Comparison of ENCODE assay signal across 9 mouse cellular contexts in the genomic region with DNA sequence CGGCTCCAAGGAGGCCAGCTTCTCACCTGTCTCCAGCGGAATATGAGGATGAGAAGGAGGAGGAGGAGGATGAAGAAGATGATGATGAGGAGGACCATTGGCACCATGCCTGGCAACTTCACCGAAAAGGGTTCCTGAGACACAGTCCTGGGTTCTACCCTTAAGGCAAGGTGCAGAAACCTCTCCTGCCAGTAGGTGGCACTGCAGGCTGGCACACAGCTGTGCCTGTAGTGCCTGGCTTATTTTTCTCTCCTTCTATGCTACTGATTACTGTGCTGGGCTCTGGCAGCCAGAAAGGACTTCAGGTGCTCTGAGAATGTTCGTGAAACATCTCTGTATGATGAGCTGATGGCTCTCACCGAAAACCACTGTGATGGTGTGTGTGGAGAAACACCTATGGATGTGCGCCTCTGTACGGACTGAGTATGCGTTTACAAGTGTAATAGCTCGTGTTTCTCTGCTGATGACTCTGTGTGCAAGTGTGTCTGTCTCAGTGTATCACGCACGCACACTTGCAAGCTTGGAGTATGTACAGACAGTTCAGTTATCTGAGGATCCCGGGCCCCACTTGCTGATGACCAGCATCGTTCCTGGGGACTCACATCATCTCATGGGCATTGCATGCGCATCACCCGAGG. TPM values are rescaled to one million over a fixed set of nuclear protein-coding genes. Genes with fewer than 3 reads are reported as not detected.
DNase-seq lines count a peak whose midpoint lies in the region; ATAC-seq and TF ChIP-seq lines count a peak whose summit lies in the region.
"Had no signal": no experiment of that assay in that cellular context is flagged by ENCODE, and none has a peak within 500 bp of the region (broad histone marks: within the 10 kb centered on the region; RNA-seq: fewer than 3 reads in every experiment).

No protein-coding gene starts in this region.

- TF ChIP-seq CTCF in G1E (IDR thresholded peaks at IDR 0.05; ENCODE audit: low read depth, low read length) = peak; percentile 95

- H3K27me3 ChIP-seq in G1E (ENCODE audit: insufficient read depth, low read length) = peaks cover 8% of the 10 kb centered on the region; the same call in 1 of the 2 replicates
- peaks cover 6% of the 10 kb centered on the region; the same call in 1 of the 2 replicates for H3K27me3 ChIP-seq in forebrain, embryonic 12.5 days
- no peaks in the 10 kb centered on the region; the same call in 1 of the 2 replicates for H3K27me3 ChIP-seq in lung, embryonic 15.5 days

- peak; percentile 35 for DNase-seq in G1E (ENCODE audit: low spot score)
- peak; percentile 34 for DNase-seq in c-Kit-positive CD71-positive TER-119-negative erythroid progenitor cells, embryonic 14.5 days (ENCODE audit: low read depth)
- DNase-seq in layer of hippocampus, adult 9-11 months = peak; percentile 59
- DNase-seq in retina, postnatal 7 days (ENCODE audit: low read depth, low spot score) = peak; percentile 61
- DNase-seq in thymus, postnatal 4 days = peak; percentile 86

- no peaks in the 10 kb centered on the region for H3K9me3 ChIP-seq in G1E (replicated peaks)
- H3K9me3 ChIP-seq in forebrain, embryonic 12.5 days = no peaks in the 10 kb centered on the region
- no peaks in the 10 kb centered on the region for H3K9me3 ChIP-seq in lung, embryonic 15.5 days
- H3K9me3 ChIP-seq: heart, embryonic 13.5 days had no signal

- 77% methylated on average over 15 of the region's 15 CpGs for WGBS in forebrain, embryonic 12.5 days
- 64% methylated on average over 15 of the region's 15 CpGs for WGBS in lung, embryonic 15.5 days

- no peak overlapping the region for H3K9ac ChIP-seq in forebrain, embryonic 12.5 days
- H3K9ac ChIP-seq in lung, embryonic 15.5 days = no peak overlapping the region
- H3K9ac ChIP-seq: heart, embryonic 13.5 days had no signal

- H3K4me3 ChIP-seq in G1E (ENCODE audit: low read depth, low read length) = no peak overlapping the region
- no peak overlapping the region for H3K4me3 ChIP-seq in forebrain, embryonic 12.5 days (replicated peaks)
- H3K4me3 ChIP-seq in lung, embryonic 15.5 days = no peak overlapping the region
- H3K4me3 ChIP-seq: heart, embryonic 13.5 days had no signal

- no peak overlapping the region for H3K27ac ChIP-seq in forebrain, embryonic 12.5 days
- H3K27ac ChIP-seq in lung, embryonic 15.5 days = no peak overlapping the region
- H3K27ac ChIP-seq: heart, embryonic 13.5 days had no signal

- no peaks in the 10 kb centered on the region for H3K36me3 ChIP-seq in G1E (replicated peaks)
- H3K36me3 ChIP-seq in forebrain, embryonic 12.5 days (replicated peaks) = no peaks in the 10 kb centered on the region
- H3K36me3 ChIP-seq in lung, embryonic 15.5 days = no peaks in the 10 kb centered on the region
- H3K36me3 ChIP-seq: heart, embryonic 13.5 days had no signal

- H3K4me2 ChIP-seq in forebrain, embryonic 12.5 days = no peak overlapping the region
- H3K4me2 ChIP-seq in lung, embryonic 15.5 days = no peak overlapping the region
- H3K4me2 ChIP-seq: heart, embryonic 13.5 days had no signal

- ATAC-seq in G1E (ENCODE audit: extremely low read depth, insufficient number of reproducible peaks, low FRiP score, poor library complexity, severe bottlenecking) = peak; percentile 52
- peak; percentile 80 for ATAC-seq in forebrain, embryonic 12.5 days (ENCODE audit: low FRiP score)
- ATAC-seq in hematopoietic stem cell, adult 5-6 weeks (replicated peaks in 1 of 2; ENCODE audit: insufficient read depth in 1 of 2, low FRiP score in 2 of 2, low TSS enrichment in 1 of 2, low read depth in 1 of 2, poor library complexity in 2 of 2, severe bottlenecking in 2 of 2) = peak; percentile 73 to 77; a peak in 3 of 4 replicates
- peak; percentile 52 for ATAC-seq in lung, embryonic 15.5 days (ENCODE audit: borderline replicate concordance, extremely low read depth, low FRiP score, low TSS enrichment)

- H3K4me1 ChIP-seq in G1E (ENCODE audit: insufficient read depth, low read depth, low read length) = no peaks in the 10 kb centered on the region
- H3K4me1 ChIP-seq in forebrain, embryonic 12.5 days = peaks cover 8% of the 10 kb centered on the region
- no peaks in the 10 kb centered on the region for H3K4me1 ChIP-seq in lung, embryonic 15.5 days

RNA-seq across cellular contexts. Expression of gene Heyl, which starts 13.5 kb away (rescaled TPM):
- total RNA-seq in G1E (2014; fragmentation: Nextera tagmentation) (not detected in 2 replicates), G1E (2017) (0.05 TPM in 1 of 2 replicates, not detected in the other)
- not detected in 2 replicates for polyA plus RNA-seq in G1E (2012)
- polyA plus RNA-seq in forebrain, embryonic 12.5 days (2016; fragmentation: Nextera tagmentation; extraction: Ambion mirVana) = 5.1 and 5.9 TPM in 2 replicates
- not detected in 2 replicates for total RNA-seq in hematopoietic stem cell, adult 5-6 weeks (2017)
- polyA plus RNA-seq in lung, embryonic 15.5 days (2015; fragmentation: Nextera tagmentation; extraction: Ambion mirVana) = 30.0 TPM in 2 replicates

RNA-seq across cellular contexts. Expression of gene Nt5c1a, which starts 18.5 kb away (rescaled TPM):
- total RNA-seq in G1E (2014; fragmentation: Nextera tagmentation) (not detected in 2 replicates), G1E (2017) (not detected in 2 replicates)
- polyA plus RNA-seq in G1E (2012) = not detected in 2 replicates
- not detected in 2 replicates for polyA plus RNA-seq in forebrain, embryonic 12.5 days (2016; fragmentation: Nextera tagmentation; extraction: Ambion mirVana)
- total RNA-seq in hematopoietic stem cell, adult 5-6 weeks (2017) = not detected in 2 replicates
- polyA plus RNA-seq in lung, embryonic 15.5 days (2015; fragmentation: Nextera tagmentation; extraction: Ambion mirVana) = not detected in 2 replicates

RNA-seq across cellular contexts. Expression of gene Hpcal4, which starts 36.8 kb away (rescaled TPM):
- total RNA-seq in G1E (2014; fragmentation: Nextera tagmentation) = not detected in 2 replicates
- 0.12 TPM in 1 of 2 replicates, not detected in the other for total RNA-seq in G1E (2017)
- not detected in 2 replicates for polyA plus RNA-seq in G1E (2012)
- polyA plus RNA-seq in forebrain, embryonic 12.5 days (2016; fragmentation: Nextera tagmentation; extraction: Ambion mirVana) = 2.5 and 2.6 TPM in 2 replicates
- not detected in 2 replicates for total RNA-seq in hematopoietic stem cell, adult 5-6 weeks (2017)
- 0.28 and 0.37 TPM in 2 replicates for polyA plus RNA-seq in lung, embryonic 15.5 days (2015; fragmentation: Nextera tagmentation; extraction: Ambion mirVana)

RNA-seq across cellular contexts. Expression of gene Pabpc4, which starts 42.3 kb away (rescaled TPM):
- total RNA-seq in G1E (2014; fragmentation: Nextera tagmentation) (328 and 335 TPM in 2 replicates), G1E (2017) (103 and 112 TPM in 2 replicates)
- 1,118 and 1,562 TPM in 2 replicates for polyA plus RNA-seq in G1E (2012)
- 35.5 and 36.0 TPM in 2 replicates for polyA plus RNA-seq in forebrain, embryonic 12.5 days (2016; fragmentation: Nextera tagmentation; extraction: Ambion mirVana)
- 87.7 and 112 TPM in 2 replicates for total RNA-seq in hematopoietic stem cell, adult 5-6 weeks (2017)
- 32.8 and 37.2 TPM in 2 replicates for polyA plus RNA-seq in lung, embryonic 15.5 days (2015; fragmentation: Nextera tagmentation; extraction: Ambion mirVana)

Comparison
In these comparisons a context has a peak if more than half of its experiments do, and no peak if none do; other contexts are left out.
1. DNase-seq: peak in every context shown above with its lines; median percentile 86 in thymus, postnatal 4 days; 61 in retina, postnatal 7 days; 59 in layer of hippocampus, adult 9-11 months; 35 in G1E; 34 in c-Kit-positive CD71-positive TER-119-negative erythroid progenitor cells, embryonic 14.5 days.